Mouse (Mus musculus) urinary bladder, postnatal 25 days (tissue): ENCODE measurements at regions not wholly inside any gene's neighbourhood (a gene's known extent, or its start where the extent isn't known, plus 50 kb on each side); places are given as distances from the start of the nearest gene placed in this dataset.

ENCODE experiments used
- DNase-seq: peaks from one replicate; pipeline ENCODE4 v3.0.0; 2022; ENCODE audit warnings: low spot score

DNA sequence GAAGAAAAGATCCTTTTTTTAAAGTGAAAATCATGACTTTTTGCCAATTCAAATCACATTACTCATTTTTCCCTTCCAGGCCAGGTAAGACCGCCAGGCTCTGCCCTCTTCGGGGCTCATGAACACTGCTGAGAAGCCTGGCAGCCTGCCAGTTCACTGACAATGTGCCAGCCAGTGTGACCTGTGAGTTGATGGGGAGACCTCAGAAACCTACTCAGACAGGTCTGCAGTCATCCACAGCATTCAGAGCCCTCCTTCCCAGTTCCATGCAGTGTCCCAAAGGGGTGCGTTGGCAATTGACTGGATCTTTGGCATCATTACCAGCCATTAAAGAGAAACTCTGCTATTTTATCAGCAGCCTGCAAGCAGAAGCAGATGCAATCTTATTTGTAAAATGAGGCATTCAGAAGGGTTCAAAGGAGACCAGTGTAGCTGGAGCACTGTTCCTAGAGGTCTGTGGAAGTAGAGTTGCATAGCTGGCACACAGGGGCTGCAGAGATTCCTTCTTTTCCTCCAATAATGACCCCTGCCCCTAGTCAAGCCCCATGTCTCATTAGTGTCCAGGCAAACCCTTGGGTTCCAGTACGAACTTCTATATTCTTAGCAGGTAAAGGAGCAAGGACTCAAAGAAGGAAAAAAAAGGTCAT lies 384.4 kb downstream of the Rapgef2 start:
- DNase-seq = no peak

DNA sequence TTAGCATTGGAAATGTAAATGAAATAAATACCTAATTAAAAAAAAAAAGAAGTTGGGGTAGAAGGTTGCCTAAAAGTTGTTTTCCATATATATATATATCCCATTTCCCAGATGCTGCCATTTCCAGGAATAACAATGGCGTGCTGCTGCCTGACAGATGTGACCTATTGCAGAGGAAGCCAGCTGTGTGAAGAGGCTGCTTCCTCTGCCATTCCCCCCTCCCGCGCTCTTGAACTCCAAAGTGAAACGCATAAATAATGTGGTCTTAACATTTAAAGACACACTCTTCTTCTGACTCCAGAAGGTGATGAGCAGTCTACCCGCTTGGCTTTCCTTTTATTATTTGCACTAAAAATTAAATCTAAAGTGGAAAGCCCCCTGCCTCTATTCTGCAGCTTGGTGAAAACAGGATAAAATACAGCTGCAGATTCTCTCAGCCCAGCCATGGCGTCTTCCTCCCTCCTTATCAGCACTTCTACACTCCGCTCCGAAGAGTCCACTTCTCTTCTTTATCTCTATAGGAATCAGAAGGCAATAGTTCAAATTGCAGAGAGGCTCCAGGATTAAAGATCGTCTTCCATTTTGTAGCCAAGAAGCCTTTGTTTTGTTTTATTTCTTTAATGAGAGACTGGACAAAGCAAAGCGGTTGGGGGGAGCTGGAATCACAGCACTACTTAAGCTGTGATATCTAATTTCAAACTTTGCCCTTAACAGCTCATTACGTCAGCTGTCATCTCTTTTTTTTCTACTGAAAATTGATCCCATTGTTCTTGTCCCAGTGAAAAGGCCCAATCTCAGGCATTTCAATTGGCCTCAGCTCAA lies 385.1 kb downstream of the Rapgef2 start:
- DNase-seq = no peak

DNA sequence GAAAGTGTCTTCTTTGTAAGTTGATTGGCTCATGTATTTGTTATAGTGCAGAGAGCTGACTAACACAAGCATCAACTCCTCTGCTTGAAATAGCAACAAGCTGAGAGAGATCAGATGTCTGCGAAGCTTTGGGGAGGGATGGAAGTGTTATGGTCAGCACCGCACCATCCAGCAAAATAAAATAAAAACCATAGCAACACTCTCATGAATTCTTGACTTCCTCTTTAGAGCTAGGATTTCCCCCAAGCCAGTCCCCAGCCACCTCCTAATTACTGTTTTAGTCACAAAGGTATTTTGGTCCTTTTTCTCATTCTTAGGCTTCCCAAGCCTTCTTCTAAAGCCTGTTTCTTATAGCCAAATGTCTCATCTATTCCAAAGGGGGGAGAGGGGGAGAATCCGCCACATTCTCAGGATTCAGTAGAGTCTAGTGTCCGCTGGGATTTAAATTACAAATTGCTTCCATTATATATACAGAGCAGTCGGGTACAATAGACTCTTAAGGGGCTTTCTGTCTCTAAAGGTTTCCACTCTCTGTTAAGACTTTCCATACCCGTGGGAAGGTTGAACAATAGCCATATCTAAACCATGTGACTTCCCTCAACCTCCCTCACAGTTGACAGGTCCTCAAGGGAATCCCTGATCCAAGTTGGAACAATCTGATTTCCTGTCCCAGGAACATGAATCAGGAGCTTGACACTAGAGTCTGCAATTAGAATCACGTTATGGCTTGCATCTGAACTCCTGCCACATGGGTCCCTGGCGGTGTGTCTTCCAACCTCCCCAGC lies 386.7 kb downstream of the Rapgef2 start:
- DNase-seq = no peak

DNA sequence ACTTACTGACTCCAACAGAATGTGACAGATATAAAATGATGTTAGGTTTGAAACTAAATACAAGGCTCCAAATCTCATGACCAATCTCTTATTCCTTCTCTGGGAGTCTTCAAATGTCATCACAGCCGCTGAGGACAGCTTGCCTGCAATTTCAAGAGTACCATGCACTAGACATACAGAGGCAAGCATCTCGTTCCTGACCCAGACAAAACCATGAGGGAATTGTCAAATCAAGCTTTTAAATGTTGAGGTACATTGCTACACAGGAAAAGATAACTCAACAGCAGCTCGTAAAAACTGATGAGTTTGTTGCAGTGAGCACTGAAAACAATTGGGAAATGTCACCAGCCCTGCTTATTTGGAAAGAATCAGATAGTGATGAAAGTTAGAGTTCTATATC lies 397.0 kb downstream of the Rapgef2 start:
- no peak for DNase-seq

DNA sequence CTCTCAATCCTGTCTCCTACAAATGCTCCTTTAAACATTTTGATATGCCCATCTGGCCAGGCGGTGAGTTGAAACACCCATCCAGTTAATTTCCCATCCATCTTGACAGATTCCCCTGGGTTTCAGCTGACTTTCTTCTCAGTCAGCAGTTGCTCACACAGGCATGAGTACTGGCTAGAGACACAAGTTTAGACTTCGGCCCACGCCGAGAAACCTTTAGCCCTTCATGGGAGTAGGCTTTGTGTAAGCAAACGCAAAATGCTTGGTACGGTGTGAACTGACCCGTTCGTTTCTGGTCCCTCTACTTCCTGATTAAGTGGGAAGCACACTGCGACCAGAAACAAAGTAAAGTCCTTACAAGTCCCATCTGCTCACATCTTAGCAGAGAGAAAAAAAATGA lies 401.6 kb downstream of the Rapgef2 start:
- DNase-seq = no peak

DNA sequence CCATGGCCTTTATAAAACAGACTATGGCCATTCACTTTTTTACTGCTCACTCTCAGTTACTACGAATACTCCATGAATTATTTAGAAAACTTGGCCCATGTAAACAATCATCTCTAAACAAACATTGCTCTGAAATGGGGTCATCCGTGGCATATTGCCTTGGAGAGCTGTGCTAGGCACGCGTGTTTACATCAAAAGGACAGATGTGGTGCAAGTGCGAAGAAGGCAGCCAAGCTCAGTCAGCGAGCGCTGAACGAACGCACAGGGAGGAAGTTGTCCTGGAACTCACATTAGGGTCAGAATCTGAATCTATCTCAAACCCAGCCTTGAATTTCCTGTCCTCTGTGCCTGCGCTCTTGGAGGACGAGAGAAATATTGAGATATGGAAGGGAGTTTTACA lies 402.3 kb downstream of the Rapgef2 start:
- DNase-seq = no peak

DNA sequence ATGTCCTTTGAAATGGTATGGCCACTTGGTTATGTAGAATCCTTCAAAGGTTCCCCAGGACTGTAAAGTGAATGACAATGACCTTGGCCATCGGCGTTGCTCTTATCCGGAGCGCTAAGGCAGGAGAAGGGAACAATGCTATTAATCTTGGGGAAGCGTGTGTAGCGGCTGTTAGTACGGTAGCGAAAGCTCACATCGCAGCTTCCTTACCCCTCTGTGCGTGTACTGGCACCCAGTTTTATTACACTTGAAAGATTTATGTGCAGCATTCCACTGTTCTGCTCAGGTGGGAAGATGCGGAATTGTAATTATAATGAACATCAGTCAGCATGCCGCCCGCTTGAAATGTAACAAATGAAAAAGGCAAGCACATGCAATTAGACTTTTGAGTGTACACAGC lies 406.2 kb downstream of the Rapgef2 start:
- no peak for DNase-seq

DNA sequence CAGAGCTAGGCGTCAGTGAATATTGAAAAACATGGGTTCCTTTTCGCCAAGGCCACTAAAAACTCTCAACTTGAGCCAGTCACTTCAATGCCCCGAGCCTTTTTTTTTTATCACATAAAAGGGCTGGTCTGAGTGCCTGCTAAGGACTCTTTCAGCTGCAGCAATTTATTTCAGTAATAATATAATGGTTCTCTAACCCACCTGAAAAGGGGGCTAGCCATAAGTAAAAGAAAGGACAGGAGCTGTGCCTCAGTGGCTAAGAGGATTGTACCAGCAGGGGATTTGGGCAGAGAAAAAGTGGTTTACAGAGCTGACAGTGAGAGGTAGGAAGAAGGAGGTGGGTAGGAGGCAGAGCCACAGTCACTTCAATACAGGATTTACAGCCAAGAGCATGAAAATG lies 409.0 kb downstream of the Rapgef2 start:
- DNase-seq = no peak

DNA sequence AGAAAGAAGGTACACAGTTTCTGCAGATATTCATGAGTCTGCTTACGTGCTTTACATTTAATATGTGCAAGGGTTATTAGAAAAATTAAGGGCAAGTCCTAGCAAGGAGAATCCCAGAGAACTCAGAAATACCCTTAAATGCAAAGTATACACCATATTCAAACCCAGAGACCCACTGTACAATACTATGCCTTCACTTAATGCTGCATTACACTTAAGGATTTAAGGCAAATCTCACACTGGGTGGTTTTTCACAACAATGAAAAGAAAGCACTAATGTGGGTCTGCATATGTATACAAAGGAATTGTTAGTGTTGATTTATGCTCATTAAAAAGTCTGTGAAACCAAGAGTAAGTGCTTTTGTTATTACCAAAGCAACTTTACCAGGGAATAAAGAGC lies 419.4 kb downstream of the Rapgef2 start:
- DNase-seq = no peak

DNA sequence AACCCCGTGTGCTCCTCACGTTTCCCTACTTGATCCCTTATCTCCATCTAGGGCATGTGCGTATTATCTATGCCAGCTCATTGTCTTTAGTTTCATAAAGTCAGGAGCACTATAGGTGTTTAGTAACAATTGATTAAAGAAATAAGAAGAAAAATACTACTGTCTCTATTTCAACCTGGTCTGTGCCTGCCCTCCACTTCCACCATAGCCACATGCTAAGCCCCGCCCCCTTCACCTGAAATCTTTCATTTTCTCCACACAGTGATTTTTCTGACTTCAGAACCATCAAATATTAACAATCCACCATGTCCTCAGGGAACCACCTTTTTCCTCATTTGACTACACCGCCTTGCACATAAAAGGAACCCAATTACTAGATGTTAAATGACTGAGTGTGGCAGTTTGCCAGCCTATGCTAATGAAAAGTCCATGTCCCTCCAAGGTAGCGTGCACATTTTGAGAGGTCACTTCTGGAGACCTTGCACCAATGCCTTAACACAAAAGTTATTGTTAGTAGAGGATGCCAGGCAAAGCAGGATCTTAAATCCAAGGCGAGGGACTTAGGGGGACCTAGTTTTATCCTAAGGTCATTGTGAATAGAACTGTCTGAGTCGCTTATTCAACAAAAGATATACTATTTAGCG lies 420.1 kb downstream of the Rapgef2 start:
- no peak for DNase-seq

DNA sequence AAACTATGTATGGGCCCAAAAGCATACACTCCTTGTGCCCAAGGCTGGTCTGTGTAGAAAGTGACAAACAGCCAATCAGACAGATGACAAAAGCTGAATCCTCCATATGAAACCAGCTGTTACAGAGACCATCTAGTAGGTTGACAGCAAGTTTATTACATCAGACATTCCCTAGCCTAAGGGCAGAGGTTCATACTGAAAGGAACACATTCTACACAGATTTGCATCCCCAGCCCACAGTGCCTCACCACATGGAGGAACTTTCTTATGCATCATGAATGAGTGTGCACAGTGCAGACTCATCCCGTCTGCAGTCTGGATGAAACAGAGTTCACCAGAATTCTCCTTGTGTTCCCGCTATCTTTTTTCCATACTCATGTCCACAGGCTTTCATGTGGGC lies 423.3 kb downstream of the Rapgef2 start:
- DNase-seq = no peak

DNA sequence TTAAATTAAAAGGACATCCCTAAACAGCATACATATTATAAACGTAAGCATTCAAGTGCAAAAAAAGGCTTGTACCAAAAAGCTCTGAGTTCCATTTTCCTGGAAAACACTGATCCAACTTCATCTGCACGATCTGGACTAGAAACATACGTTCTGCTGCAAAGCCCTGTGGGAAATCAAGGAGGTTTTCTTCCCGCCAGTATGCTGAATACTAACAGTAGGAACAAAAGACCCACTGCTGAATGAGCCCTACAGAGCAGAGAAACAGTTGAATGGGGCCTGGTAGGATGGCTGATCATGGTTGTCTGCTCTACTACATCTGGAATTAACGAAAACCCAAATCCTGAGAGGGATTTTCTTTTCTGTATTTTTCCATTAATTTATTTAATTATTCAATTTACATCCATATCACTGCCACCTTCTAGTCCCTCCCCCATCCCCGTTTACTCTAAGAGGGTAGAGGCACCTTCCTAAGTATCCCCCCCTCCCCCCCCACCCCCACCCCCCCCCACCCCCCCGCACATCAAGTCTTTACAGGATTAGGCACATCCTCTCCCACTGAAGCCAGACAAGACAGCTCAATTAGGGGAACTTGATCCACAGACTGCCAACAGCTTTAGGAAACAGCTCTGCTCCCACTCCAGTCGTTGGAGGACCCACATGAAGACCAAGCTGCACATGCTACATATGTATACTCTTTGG lies 439.5 kb downstream of the Rapgef2 start:
- no peak for DNase-seq

DNA sequence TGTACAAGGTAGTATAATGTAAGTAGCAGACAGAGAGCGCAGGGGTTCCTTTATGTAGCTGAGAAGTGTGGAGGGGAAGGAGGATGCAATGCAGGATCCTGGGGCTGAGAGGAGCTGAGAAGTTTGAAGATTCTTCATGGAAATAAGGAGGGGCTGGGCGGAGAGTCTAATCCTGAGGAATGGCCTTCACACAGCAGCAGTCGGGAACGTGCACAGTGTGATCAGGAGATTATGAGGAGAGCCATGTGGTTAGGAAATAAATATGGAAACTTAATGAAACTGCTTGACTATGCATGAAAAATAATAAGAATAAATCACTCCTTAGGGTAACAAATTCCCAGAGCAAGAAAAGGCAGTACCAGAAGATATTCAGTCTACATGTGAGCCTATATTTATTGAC lies 445.1 kb downstream of the Rapgef2 start:
- DNase-seq = no peak

DNA sequence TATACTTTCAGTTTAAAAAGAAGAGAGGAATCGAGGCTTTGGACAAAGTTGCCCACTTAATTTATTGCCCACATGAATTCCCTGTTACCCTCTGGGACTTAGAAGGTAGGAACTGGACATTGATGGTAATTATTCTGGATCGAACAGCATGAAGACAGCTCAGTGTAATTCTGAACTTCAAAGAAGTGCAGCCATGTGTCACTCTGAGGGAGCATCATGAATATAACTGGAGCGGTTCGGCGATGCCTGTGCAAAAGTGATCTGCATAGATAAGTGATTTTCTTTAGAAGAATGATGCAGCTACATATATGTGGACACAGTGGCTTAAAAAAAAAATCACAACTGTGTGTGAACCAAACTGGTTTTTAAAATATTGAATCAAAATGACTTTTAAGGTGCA lies 449.5 kb downstream of the Rapgef2 start:
- DNase-seq = no peak

DNA sequence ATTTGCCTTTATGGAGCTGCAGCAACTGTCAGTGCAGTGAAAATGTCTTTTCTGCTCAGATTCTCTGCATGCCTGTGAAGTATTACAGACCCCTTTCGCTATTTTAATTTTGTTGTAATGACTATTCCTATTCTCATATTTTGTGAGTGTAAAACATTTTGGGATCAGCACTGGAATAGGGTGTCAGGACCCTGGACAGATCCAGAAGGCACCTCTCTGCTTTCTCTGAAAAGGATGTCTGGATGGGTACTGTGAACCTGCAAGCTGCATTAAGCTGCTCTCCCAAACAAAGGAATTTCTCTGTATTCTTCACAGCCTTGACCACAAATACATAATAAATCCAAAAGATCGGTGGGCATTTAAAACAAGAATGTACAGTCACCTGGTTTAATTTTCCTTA lies 460.8 kb downstream of the Rapgef2 start:
- DNase-seq = no peak

DNA sequence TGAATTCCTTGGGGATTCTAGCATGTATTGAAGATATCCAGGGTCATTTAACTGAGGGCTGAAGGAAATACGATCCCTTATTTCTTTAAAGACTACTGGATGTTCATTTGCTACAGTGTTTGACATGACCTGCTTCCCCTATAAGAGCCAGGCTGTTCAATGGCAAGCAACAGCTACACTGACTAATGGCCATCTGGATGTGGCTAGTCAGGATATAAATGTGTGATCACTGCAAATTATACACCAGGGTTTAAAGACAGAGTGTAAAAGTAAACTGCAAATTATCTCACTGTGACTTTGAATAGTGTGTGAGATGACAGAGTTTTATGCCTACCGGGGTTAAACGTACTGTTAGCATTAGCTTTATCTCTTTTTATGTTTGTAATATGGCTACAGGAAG lies 473.9 kb downstream of the Rapgef2 start:
- DNase-seq = no peak

DNA sequence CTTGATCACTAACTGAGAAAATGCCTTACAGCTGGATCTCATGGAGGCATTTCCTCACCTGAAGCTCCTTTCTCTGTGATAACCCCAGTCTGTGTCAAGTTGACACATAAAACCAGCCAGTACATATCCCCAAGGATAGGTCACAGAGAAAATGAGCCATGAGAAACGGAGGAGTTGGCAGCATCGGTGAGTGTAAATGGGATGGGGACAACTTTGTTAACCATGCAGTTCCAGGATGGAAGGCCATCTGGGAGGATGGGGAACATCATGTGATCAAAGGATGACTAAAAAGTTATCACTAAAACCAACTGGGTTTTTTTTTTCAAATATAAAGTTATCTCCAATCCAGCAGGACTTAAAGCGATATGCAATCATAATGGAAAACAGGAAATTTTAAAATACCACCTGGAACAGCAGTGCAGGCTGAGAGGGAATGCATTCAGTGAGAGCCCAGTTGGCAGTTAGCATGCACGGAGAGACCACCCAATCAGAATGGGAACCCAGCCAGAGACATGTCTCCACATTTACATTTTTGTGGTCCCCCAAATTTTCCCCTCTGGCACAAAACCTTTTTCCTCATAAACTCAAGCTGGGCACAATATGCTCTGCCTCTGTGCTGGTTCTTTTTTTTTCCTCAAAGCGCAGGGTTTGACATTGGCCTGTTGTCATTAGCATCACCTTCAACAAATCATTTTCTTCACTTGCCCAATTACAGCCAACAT lies 475.7 kb downstream of the Rapgef2 start:
- DNase-seq = no peak

DNA sequence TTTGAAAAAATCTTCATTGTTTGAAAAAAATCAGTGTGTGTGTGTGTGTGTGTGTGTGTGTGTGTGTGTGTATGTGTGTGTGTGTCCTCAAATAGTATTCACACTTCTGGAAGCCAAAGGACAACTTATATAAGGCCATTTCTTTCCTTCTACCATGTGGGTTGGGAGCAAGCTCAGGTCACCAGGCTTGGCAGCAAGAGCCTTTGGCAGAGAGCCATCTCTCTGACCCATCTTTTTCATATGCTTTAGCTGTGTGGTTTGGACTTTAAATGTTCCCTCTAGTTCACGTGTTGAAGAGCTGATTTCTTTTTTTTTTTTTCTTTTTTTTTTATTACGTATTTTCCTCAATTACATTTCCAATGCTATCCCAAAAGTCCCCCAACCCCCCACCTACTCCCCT lies 483.1 kb downstream of the Rapgef2 start:
- no peak for DNase-seq

DNA sequence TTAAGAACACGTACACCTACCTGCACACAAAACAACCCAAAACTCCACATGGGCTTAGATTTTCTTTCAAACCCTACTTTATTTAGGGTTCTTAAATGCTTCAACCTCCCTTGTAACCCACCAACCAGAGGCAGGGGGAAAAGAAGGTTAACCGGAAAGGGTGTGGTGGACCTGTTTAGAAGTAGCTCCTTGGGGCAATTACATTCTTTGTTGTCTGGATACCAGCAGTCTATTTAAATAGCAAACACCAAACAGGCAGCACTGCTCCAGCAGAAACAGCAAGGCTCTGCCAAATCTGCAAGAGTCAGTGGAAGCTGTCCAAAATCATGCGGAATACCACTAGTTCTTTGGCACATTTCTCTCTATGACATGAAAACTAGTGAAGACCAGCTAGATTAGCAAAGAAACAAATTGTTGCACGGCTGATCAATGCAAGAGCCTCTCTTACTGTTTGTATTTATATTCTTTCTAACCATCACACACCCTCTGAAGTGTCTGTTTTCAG lies 490.3 kb downstream of the Rapgef2 start:
- no peak for DNase-seq

DNA sequence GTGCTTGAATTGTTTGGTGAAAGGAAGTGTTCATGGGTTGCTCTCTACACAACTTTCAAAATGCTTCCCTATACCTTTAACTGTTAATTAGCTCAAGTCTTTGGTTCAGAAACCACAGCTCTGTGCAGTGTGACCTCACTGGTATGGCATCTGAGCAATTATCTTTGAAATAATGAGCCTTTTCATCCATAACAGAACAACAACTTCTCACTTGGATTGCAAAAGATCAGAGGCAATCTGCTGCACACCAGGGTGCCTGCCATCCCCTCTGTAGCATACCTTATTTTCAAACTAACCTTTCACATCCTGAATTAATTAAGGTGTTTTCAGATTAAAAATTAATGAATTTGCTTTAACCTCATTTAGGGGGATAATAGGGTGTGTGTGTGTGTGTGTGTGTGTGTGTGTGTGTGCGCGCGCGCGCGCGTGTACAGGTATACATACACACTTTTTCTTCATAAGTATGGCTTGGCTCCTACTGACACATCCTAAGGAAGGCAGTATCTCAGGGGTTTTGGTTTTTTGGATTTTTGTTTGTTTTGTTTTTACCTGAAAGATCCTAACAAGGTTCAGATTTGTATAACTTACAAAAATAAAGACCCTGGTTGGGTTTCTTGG lies 493.8 kb downstream of the Rapgef2 start:
- DNase-seq = no peak

DNA sequence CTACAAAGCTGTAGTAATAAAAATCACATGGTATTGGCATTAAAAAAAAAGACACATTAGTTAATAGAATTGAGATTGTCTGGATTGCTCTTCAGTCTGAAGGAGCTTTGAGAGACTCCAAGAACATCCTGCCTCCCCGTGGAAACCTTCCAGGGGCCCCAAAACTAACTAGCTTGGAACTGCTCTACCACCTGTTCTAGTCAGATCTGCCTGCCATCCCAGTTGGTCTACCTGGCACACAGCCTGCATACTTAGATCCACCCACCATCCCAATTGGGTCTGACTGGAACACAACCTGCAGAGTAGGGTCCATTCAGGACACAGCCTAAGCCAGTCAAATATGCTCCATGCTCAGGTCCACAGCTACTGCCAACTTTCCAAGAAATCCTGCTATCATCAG lies 503.6 kb downstream of the Rapgef2 start:
- DNase-seq = no peak
